Mouse (Mus musculus) right cerebral cortex, adult 18-20 months (tissue): Measurements from ENCODE around the gene Vmn1r155.
"Not testable (repeated sequence)": the region's sequence is repeated elsewhere in the genome, so short reads cannot be mapped to it uniquely, and the experiment has no call there.

ENCODE experiments used
- DNase-seq: peaks from one replicate; pipeline ENCODE4 v3.0.0; 2022; ENCODE audit warnings: mixed read lengths

Gene Vmn1r155

DNA sequence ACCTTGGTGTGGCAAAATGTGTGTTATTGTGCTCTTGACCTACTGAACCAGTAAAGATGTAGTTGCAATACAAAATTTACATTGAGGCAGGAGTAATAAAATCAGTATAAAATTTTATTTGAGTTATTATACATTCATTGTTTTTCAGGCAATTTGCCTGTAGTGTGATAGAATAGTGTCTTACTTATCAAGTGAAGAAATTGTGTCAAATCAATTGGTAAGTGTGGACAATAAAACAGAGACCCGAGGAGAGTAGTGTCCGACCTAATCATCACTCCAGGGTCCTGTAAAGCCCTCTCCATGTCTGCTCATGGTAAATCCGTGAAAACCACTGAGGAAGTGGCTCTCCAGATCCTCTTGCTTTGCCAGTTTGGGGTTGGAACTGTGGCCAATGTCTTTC is at the start of gene Vmn1r155:
Gene Vmn1r155 (plus strand): TSS at position 301 of the 400 bp plus-strand sequence.
- not testable (repeated sequence) for DNase-seq

DNA sequence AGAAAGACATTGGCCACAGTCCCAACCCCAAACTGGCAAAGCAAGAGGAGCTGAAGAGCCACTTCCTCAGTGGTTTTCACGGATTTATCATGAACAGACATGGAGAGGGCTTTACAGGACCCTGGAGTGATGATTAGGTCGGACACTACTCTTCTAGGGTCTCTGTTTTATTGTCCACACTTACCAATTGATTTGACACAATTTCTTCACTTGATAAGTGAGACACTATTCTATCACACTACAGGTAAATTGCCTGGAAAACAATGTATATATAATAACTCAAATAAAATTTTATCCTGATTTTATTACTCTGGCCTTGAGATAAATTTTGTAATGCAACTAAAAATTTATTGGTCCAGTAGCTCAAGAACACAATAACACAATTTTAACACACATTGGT is 34.4 kb downstream of the Vmn1r155 start, which contains the start of gene Gm8693:
Gene Gm8693 (minus strand): TSS at position 101 of the 400 bp plus-strand sequence.
- DNase-seq: not testable (repeated sequence)
